Mouse (Mus musculus) embryonic fibroblast, embryonic 13.5 days (primary cell): Measurements from ENCODE around the gene Pctp.

Source experiments
- CTCF ChIP-seq: IDR thresholded peaks from 2 replicates; pipeline ENCODE4 v1.5.1; 2011; ENCODE audit warnings: mild to moderate bottlenecking, control low read depth, low read length, moderate library complexity, borderline replicate concordance; ENCODE audit not compliant: insufficient read depth
- POLR2A ChIP-seq: IDR thresholded peaks from 2 replicates; pipeline ENCODE4 v1.6.1; 2011; ENCODE audit warnings: low read depth, mild to moderate bottlenecking, control low read depth, low read length, moderate library complexity

DNA sequence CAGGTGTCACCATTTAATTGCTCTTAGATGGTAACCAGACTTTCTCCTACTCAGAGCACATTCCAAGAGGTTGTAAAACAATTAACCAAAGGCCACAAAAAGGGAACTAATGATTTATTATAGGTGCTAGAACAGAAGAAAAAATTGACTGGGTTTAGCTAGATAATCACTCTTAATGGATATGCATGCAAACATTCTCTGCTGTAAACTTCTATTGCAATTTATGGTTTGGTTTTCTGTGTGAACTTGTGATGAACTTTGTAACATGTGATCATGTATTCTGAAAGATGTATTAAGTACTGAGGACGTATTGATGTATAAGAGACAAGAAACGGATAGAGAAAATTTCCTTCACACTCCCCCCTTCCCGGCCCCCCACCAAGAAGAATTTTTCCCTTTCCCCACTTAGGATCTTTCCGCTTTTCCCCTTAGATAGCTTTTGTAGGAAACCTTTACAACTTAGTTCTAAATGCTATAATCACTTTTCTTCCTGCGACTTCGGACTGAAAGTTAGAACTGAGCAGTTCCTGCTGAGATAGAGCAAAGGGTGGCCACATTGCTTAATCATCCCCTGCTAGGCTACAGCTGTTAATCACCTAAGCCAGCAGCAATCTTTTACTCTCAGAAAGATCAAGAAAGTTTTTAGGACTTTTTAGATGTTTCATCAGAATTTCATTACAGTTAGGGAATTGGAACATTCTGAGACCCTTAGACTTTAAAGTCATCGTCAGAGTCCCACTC lies 5.3 kb upstream of the Pctp start:
- TF ChIP-seq POLR2A (no peak), CTCF (no peak)
